Mouse (Mus musculus): ENCODE data around the gene Nlgn1. TPM values are rescaled to one million over a fixed set of nuclear protein-coding genes. Genes with fewer than 3 reads are reported as not detected.

The Nlgn1 gene
- total and polyA plus RNA-seq, 3 experiments = 0.04 TPM; not detected in 2

- H3K4me3 ChIP-seq = no peak overlapping the region
- H3K4me1 ChIP-seq (ENCODE audit: control insufficient read depth, insufficient read depth, low read length) = no peaks in the 10 kb centered on the region
- no peak for DNase-seq
- no peaks in the 10 kb centered on the region for H3K79me2 ChIP-seq (replicated peaks; ENCODE audit: control insufficient read depth, insufficient read depth, low read length)
- H3K9ac ChIP-seq (ENCODE audit: low read depth, low read length) = no peak overlapping the region
- H3K27me3 ChIP-seq (ENCODE audit: control insufficient read depth, insufficient read depth, low read length) = peaks cover 13% of the 10 kb centered on the region
- intact Hi-C loops (cut with DNase I) = no loop called here
- TF ChIP-seq POLR2A (IDR thresholded peaks at IDR 0.05; ENCODE audit: insufficient read depth, low read depth, low read length) (no peak), CTCF (IDR thresholded peaks at IDR 0.05) (no peak), EP300 (IDR thresholded peaks at IDR 0.05; ENCODE audit: insufficient read depth, low read depth, low read length) (no peak)
- no peak overlapping the region for H3K27ac ChIP-seq
- H3K36me3 ChIP-seq (ENCODE audit: control insufficient read depth, insufficient read depth, low read length) = no peaks in the 10 kb centered on the region
- 2% methylated on average over 60 of the region's 60 CpGs for WGBS
Observed at GRCm38 (mm10) chr3:26331177-26332061, 841 bp downstream of the Nlgn1 start.

- Histone ChIP-seq H3K4me3 (no peak overlapping the region), H3K27me3 (ENCODE audit: control insufficient read depth, insufficient read depth, low read length) (peaks cover 13% of the 10 kb centered on the region), H3K9ac (ENCODE audit: low read depth, low read length) (no peak overlapping the region), H3K36me3 (ENCODE audit: control insufficient read depth, insufficient read depth, low read length) (no peaks in the 10 kb centered on the region), H3K79me2 (replicated peaks; ENCODE audit: control insufficient read depth, insufficient read depth, low read length) (no peaks in the 10 kb centered on the region), H3K27ac (no peak overlapping the region), H3K4me1 (ENCODE audit: control insufficient read depth, insufficient read depth, low read length) (no peaks in the 10 kb centered on the region)
- no peak for DNase-seq
- no peak for TF ChIP-seq EP300 (IDR thresholded peaks at IDR 0.05; ENCODE audit: insufficient read depth, low read depth, low read length)
- no peak for TF ChIP-seq POLR2A (IDR thresholded peaks at IDR 0.05; ENCODE audit: insufficient read depth, low read depth, low read length)
- TF ChIP-seq CTCF (IDR thresholded peaks at IDR 0.05) = no peak
- intact Hi-C loops (cut with DNase I) = no loop called here
- WGBS = 13% methylated on average over 9 of the region's 9 CpGs
Observed at GRCm38 (mm10) chr3:26330863-26331176, 1.4 kb downstream of the Nlgn1 start.

- peaks cover 13% of the 10 kb centered on the region for H3K27me3 ChIP-seq (ENCODE audit: control insufficient read depth, insufficient read depth, low read length)
- no peaks in the 10 kb centered on the region for H3K4me1 ChIP-seq (ENCODE audit: control insufficient read depth, insufficient read depth, low read length)
- H3K27ac ChIP-seq = no peak overlapping the region
- TF ChIP-seq EP300 (IDR thresholded peaks at IDR 0.05; ENCODE audit: insufficient read depth, low read depth, low read length) (no peak), POLR2A (IDR thresholded peaks at IDR 0.05; ENCODE audit: insufficient read depth, low read depth, low read length) (no peak), CTCF (IDR thresholded peaks at IDR 0.05) (no peak)
- no peaks in the 10 kb centered on the region for H3K79me2 ChIP-seq (replicated peaks; ENCODE audit: control insufficient read depth, insufficient read depth, low read length)
- intact Hi-C loops (cut with DNase I) = no loop called here
- H3K36me3 ChIP-seq (ENCODE audit: control insufficient read depth, insufficient read depth, low read length) = no peaks in the 10 kb centered on the region
- H3K9ac ChIP-seq (ENCODE audit: low read depth, low read length) = no peak overlapping the region
- no peak for DNase-seq
- WGBS = 68% methylated on average over 4 of the region's 4 CpGs
- no peak overlapping the region for H3K4me3 ChIP-seq
Observed at GRCm38 (mm10) chr3:26330019-26330418, 2.2 kb downstream of the Nlgn1 start.

GRCm38 (mm10) chr3:26324510-26324909, 7.8 kb downstream of the Nlgn1 start:
- TF ChIP-seq CTCF (IDR thresholded peaks at IDR 0.05) (no peak), EP300 (IDR thresholded peaks at IDR 0.05; ENCODE audit: insufficient read depth, low read depth, low read length) (no peak), POLR2A (IDR thresholded peaks at IDR 0.05; ENCODE audit: insufficient read depth, low read depth, low read length) (no peak)
- Histone ChIP-seq H3K36me3 (ENCODE audit: control insufficient read depth, insufficient read depth, low read length) (no peaks in the 10 kb centered on the region), H3K9ac (ENCODE audit: low read depth, low read length) (no peak overlapping the region), H3K4me3 (no peak overlapping the region), H3K4me1 (ENCODE audit: control insufficient read depth, insufficient read depth, low read length) (no peaks in the 10 kb centered on the region), H3K27me3 (ENCODE audit: control insufficient read depth, insufficient read depth, low read length) (no peaks in the 10 kb centered on the region), H3K79me2 (replicated peaks; ENCODE audit: control insufficient read depth, insufficient read depth, low read length) (no peaks in the 10 kb centered on the region), H3K27ac (no peak overlapping the region)
- 70% methylated on average over 1 of the region's 1 CpGs for WGBS
- intact Hi-C loops (cut with DNase I) = no loop called here
- DNase-seq = no peak

- H3K27ac ChIP-seq = no peak overlapping the region
- no peaks in the 10 kb centered on the region for H3K36me3 ChIP-seq (ENCODE audit: control insufficient read depth, insufficient read depth, low read length)
- no peaks in the 10 kb centered on the region for H3K4me1 ChIP-seq (ENCODE audit: control insufficient read depth, insufficient read depth, low read length)
- no peaks in the 10 kb centered on the region for H3K27me3 ChIP-seq (ENCODE audit: control insufficient read depth, insufficient read depth, low read length)
- no peaks in the 10 kb centered on the region for H3K79me2 ChIP-seq (replicated peaks; ENCODE audit: control insufficient read depth, insufficient read depth, low read length)
- H3K9ac ChIP-seq (ENCODE audit: low read depth, low read length) = no peak overlapping the region
- no peak overlapping the region for H3K4me3 ChIP-seq
- no peak for DNase-seq
- WGBS = 68% methylated on average over 2 of the region's 2 CpGs
- TF ChIP-seq EP300 (IDR thresholded peaks at IDR 0.05; ENCODE audit: insufficient read depth, low read depth, low read length) (no peak), CTCF (IDR thresholded peaks at IDR 0.05) (no peak), POLR2A (IDR thresholded peaks at IDR 0.05; ENCODE audit: insufficient read depth, low read depth, low read length) (no peak)
- intact Hi-C loops (cut with DNase I) = no loop called here
Observed at GRCm38 (mm10) chr3:26317397-26317796, 14.9 kb downstream of the Nlgn1 start.

- H3K4me3 ChIP-seq = no peak overlapping the region
- intact Hi-C loops (cut with DNase I) = no loop called here
- DNase-seq = no peak
- no peaks in the 10 kb centered on the region for H3K4me1 ChIP-seq (ENCODE audit: control insufficient read depth, insufficient read depth, low read length)
- H3K36me3 ChIP-seq (ENCODE audit: control insufficient read depth, insufficient read depth, low read length) = no peaks in the 10 kb centered on the region
- no peak overlapping the region for H3K27ac ChIP-seq
- no peaks in the 10 kb centered on the region for H3K27me3 ChIP-seq (ENCODE audit: control insufficient read depth, insufficient read depth, low read length)
- no peak for TF ChIP-seq EP300 (IDR thresholded peaks at IDR 0.05; ENCODE audit: insufficient read depth, low read depth, low read length)
- no peak for TF ChIP-seq POLR2A (IDR thresholded peaks at IDR 0.05; ENCODE audit: insufficient read depth, low read depth, low read length)
- no peak for TF ChIP-seq CTCF (IDR thresholded peaks at IDR 0.05)
- 40% methylated on average over 5 of the region's 5 CpGs for WGBS
- no peak overlapping the region for H3K9ac ChIP-seq (ENCODE audit: low read depth, low read length)
- H3K79me2 ChIP-seq (replicated peaks; ENCODE audit: control insufficient read depth, insufficient read depth, low read length) = no peaks in the 10 kb centered on the region
Observed at GRCm38 (mm10) chr3:26297869-26298268, 34.4 kb downstream of the Nlgn1 start.
